Mouse (Mus musculus) heart, postnatal 0 days (tissue): ENCODE measurements around the gene Slc35c1.

Experiments used
- CTCF ChIP-seq: IDR thresholded peaks from 2 replicates; pipeline ENCODE4 v1.5.1; 2016; ENCODE audit warnings: antibody characterized with exemption, control low read depth, low read depth
- EP300 ChIP-seq: IDR thresholded peaks from 2 replicates; pipeline ENCODE4 v1.6.1; 2016; ENCODE audit warnings: antibody characterized with exemption, low read depth

DNA sequence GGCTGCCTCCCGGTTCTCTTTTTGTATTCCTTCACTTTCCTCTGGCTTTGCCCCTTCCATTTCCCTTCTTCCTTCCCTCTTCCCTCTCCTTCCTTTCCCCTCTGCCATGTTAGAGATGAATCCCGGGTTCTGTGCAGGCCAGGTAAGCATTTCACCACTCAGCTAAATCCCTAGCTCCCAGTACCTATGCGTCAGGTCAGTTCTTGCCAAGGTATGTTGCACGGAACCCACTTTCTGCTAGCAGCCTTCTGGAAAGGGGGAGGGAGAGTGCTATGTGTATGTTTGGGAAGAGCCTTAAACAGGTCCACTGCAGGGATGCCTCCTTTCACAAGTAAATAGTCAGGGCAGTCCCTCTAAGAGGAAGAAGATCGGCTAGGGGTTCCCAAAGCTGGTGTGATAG, 36.8 kb upstream of the Slc35c1 start:
- TF ChIP-seq CTCF (no peak), EP300 (no peak)
